Mouse (Mus musculus): ENCODE results near the gene Lrrc49.

The Lrrc49 gene

GRCm38 (mm10) chr9:60687891-60688324 lies at the start of gene Lrrc49:
Gene Lrrc49 (minus strand): TSS chr9:60688158.
- peak; percentile 89 to 91 for DNase-seq

- no peak for DNase-seq
Measured at GRCm38 (mm10) chr9:60734321-60734720, 46.4 kb upstream of the Lrrc49 start.

GRCm38 (mm10) chr9:60724968-60725367 lies 37.0 kb upstream of the Lrrc49 start:
- DNase-seq, result no peak

- no peak for DNase-seq
Measured at GRCm38 (mm10) chr9:60719687-60720086, 31.7 kb upstream of the Lrrc49 start.

- peak in 1 of 2 experiments; percentile 62 for DNase-seq
Measured at GRCm38 (mm10) chr9:60718284-60718683, 30.3 kb upstream of the Lrrc49 start.

GRCm38 (mm10) chr9:60715828-60716227 lies 27.9 kb upstream of the Lrrc49 start:
- DNase-seq, result peak in 1 of 2 experiments; percentile 37

GRCm38 (mm10) chr9:60715271-60715670 lies 27.3 kb upstream of the Lrrc49 start:
- no peak for DNase-seq

GRCm38 (mm10) chr9:60714191-60714590 lies 26.2 kb upstream of the Lrrc49 start:
- DNase-seq, result peak in 1 of 2 experiments; percentile 35

GRCm38 (mm10) chr9:60713616-60714015 lies 25.7 kb upstream of the Lrrc49 start:
- no peak for DNase-seq

GRCm38 (mm10) chr9:60712771-60713541 lies 25.0 kb upstream of the Lrrc49 start, which contains the start of gene Larp6:
Gene Larp6 (plus strand): TSS chr9:60712989.
- peak; percentile 53 to 65 for DNase-seq

GRCm38 (mm10) chr9:60712011-60712410 lies 24.1 kb upstream of the Lrrc49 start:
- DNase-seq, result no peak

GRCm38 (mm10) chr9:60709721-60710120 lies 21.8 kb upstream of the Lrrc49 start:
- no peak for DNase-seq

- no peak for DNase-seq
Measured at GRCm38 (mm10) chr9:60708606-60709005, 20.6 kb upstream of the Lrrc49 start.

- DNase-seq, result no peak
Measured at GRCm38 (mm10) chr9:60707594-60707993, 19.6 kb upstream of the Lrrc49 start.

- DNase-seq, result no peak
Measured at GRCm38 (mm10) chr9:60699581-60700231, 11.7 kb upstream of the Lrrc49 start.

- no peak for DNase-seq
Measured at GRCm38 (mm10) chr9:60696271-60696985, 8.5 kb upstream of the Lrrc49 start.

GRCm38 (mm10) chr9:60693986-60694385 lies 6.0 kb upstream of the Lrrc49 start:
- DNase-seq, result peak in 1 of 2 experiments; percentile 24

GRCm38 (mm10) chr9:60692624-60693023 lies 4.7 kb upstream of the Lrrc49 start:
- DNase-seq, result no peak

GRCm38 (mm10) chr9:60687415-60687814 lies 543 bp downstream of the Lrrc49 start:
- no peak for DNase-seq

- no peak for DNase-seq
Measured at GRCm38 (mm10) chr9:60682753-60683152, 5.2 kb downstream of the Lrrc49 start.

GRCm38 (mm10) chr9:60681005-60681404 lies 7.0 kb downstream of the Lrrc49 start:
- no peak for DNase-seq

GRCm38 (mm10) chr9:60678913-60679312 lies 9.0 kb downstream of the Lrrc49 start:
- no peak for DNase-seq

GRCm38 (mm10) chr9:60676429-60676828 lies 11.5 kb downstream of the Lrrc49 start:
- DNase-seq, result no peak

All from lung, postnatal 4 days (tissue).